Comparison of ENCODE assay signal across 8 mouse cellular contexts in the genomic region with DNA sequence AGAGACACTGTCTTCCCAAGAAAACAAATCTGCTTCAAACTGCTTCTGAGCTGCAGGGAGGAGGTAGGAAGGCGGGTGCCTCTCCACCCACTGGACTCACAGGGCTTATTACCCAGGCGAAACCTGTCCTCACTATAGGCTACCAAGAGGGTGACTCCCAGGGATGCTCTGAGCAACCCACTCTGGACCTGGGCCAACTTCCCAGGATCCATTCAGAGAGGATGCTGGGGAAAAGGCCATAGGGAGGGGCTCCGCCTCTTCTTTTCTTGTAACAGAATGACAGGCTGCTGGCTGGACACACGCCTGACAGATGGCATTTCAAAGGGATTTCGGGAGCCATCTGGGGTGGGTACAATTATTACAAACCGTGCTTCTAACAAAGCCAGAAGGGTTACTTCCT.
DNase-seq lines count a peak whose midpoint lies in the region; ATAC-seq and TF ChIP-seq lines count a peak whose summit lies in the region.

No protein-coding gene starts in this region.

- no peak overlapping the region for H3K27ac ChIP-seq in heart, embryonic 10.5 days
- no peak overlapping the region for H3K27ac ChIP-seq in heart, embryonic 11.5 days (ENCODE audit: low read depth, low read length)
- H3K27ac ChIP-seq in forebrain, embryonic 10.5 days = peak overlapping the region; percentile 70
- H3K27ac ChIP-seq in hindbrain, embryonic 15.5 days (replicated peaks) = peak overlapping the region; percentile 71
- H3K27ac ChIP-seq in stomach, embryonic 16.5 days (ENCODE audit: low read length) = no peak overlapping the region

- H3K36me3 ChIP-seq in heart, embryonic 10.5 days = 0 out of 2 replicates have a peak, but pooled peaks cover 4% of the 10 kb centered on the region
- H3K36me3 ChIP-seq in heart, embryonic 11.5 days (ENCODE audit: control insufficient read depth, insufficient read depth, low read length) = no peaks in the 10 kb centered on the region
- H3K36me3 ChIP-seq in forebrain, embryonic 10.5 days (replicated peaks) = peaks cover 7% of the 10 kb centered on the region; the same call in 1 of the 2 replicates
- no peaks in the 10 kb centered on the region for H3K36me3 ChIP-seq in hindbrain, embryonic 15.5 days
- H3K36me3 ChIP-seq in stomach, embryonic 16.5 days (ENCODE audit: control insufficient read depth, insufficient read depth, low read length) = no peaks in the 10 kb centered on the region

- no peak overlapping the region for H3K9ac ChIP-seq in heart, embryonic 11.5 days (ENCODE audit: low read depth, low read length)
- no peak overlapping the region for H3K9ac ChIP-seq in hindbrain, embryonic 15.5 days
- no peak overlapping the region for H3K9ac ChIP-seq in stomach, embryonic 16.5 days (ENCODE audit: low read length)

- no peak for TF ChIP-seq POLR2A in brain, embryonic 14.5 days (IDR thresholded peaks at IDR 0.05; ENCODE audit: borderline replicate concordance, extremely low read depth, insufficient read depth, insufficient read length, poor library complexity, severe bottlenecking)

- no peak overlapping the region for H3K4me3 ChIP-seq in heart, embryonic 10.5 days
- H3K4me3 ChIP-seq in heart, embryonic 11.5 days (ENCODE audit: low read depth, low read length) = no peak overlapping the region
- no peak overlapping the region for H3K4me3 ChIP-seq in forebrain, embryonic 10.5 days
- H3K4me3 ChIP-seq in hindbrain, embryonic 15.5 days = no peak overlapping the region
- H3K4me3 ChIP-seq in stomach, embryonic 16.5 days (replicated peaks; ENCODE audit: low read length) = no peak overlapping the region

- H3K27me3 ChIP-seq in heart, embryonic 10.5 days (ENCODE audit: insufficient read depth, poor library complexity, severe bottlenecking) = no peaks in the 10 kb centered on the region
- no peaks in the 10 kb centered on the region for H3K27me3 ChIP-seq in heart, embryonic 11.5 days (ENCODE audit: control insufficient read depth, insufficient read depth, low read length)
- H3K27me3 ChIP-seq in forebrain, embryonic 10.5 days (ENCODE audit: poor library complexity, severe bottlenecking) = no peaks in the 10 kb centered on the region
- H3K27me3 ChIP-seq in hindbrain, embryonic 15.5 days = no peaks in the 10 kb centered on the region
- H3K27me3 ChIP-seq in stomach, embryonic 16.5 days (ENCODE audit: control insufficient read depth, insufficient read depth, low read length) = no peaks in the 10 kb centered on the region

- H3K4me1 ChIP-seq in heart, embryonic 10.5 days = peaks cover 8% of the 10 kb centered on the region
- peaks cover 3% of the 10 kb centered on the region; the same call in 1 of the 2 replicates for H3K4me1 ChIP-seq in heart, embryonic 11.5 days (ENCODE audit: control insufficient read depth, insufficient read depth, low read length)
- peaks cover 65% of the 10 kb centered on the region for H3K4me1 ChIP-seq in forebrain, embryonic 10.5 days
- H3K4me1 ChIP-seq in hindbrain, embryonic 15.5 days (replicated peaks) = peaks cover 51% of the 10 kb centered on the region
- H3K4me1 ChIP-seq in stomach, embryonic 16.5 days (ENCODE audit: control insufficient read depth, insufficient read depth, low read length) = 0 out of 2 replicates have a peak, but pooled peaks cover 8% of the 10 kb centered on the region

- no peak for TF ChIP-seq CTCF in brain, embryonic 14.5 days (IDR thresholded peaks at IDR 0.05; ENCODE audit: borderline replicate concordance, extremely low read depth, insufficient read depth, insufficient read length)

- ATAC-seq in heart, embryonic 11.5 days (replicated peaks; ENCODE audit: insufficient number of reproducible peaks, low FRiP score, low TSS enrichment) = no peak
- ATAC-seq in hindbrain, embryonic 15.5 days (ENCODE audit: low FRiP score, low read depth) = peak; percentile 87
- 0 out of 2 replicates have a peak, but pooled peaks have one; percentile 37 for ATAC-seq in stomach, embryonic 16.5 days (ENCODE audit: insufficient read depth, low FRiP score)

- no peak overlapping the region for H3K4me2 ChIP-seq in heart, embryonic 11.5 days
- peak overlapping the region; percentile 27 for H3K4me2 ChIP-seq in hindbrain, embryonic 15.5 days
- no peak overlapping the region for H3K4me2 ChIP-seq in stomach, embryonic 16.5 days (ENCODE audit: low read depth, low read length)

- peak; percentile 52 for DNase-seq in heart, embryonic 10.5 days (ENCODE audit: low spot score)
- peak; percentile 98 for DNase-seq in brain, embryonic 14.5 days (ENCODE audit: low read depth)
- peak; percentile 41 for DNase-seq in forebrain, embryonic 10.5 days (ENCODE audit: extremely low spot score, low spot score)
- DNase-seq in mesoderm, embryonic 11.5 days (ENCODE audit: low read depth, low spot score) = peak; percentile 77
- no peak for DNase-seq in yolk sac, embryonic 10.5 days (ENCODE audit: low spot score)

- WGBS in heart, embryonic 10.5 days = 64% methylated on average over 6 of the region's 6 CpGs
- WGBS in heart, embryonic 11.5 days (ENCODE audit: insufficient replicate concordance) = 70% methylated on average over 6 of the region's 6 CpGs
- 33% methylated on average over 6 of the region's 6 CpGs for WGBS in forebrain, embryonic 10.5 days
- 10% methylated on average over 6 of the region's 6 CpGs for WGBS in hindbrain, embryonic 15.5 days
- WGBS in stomach, embryonic 16.5 days = 56% methylated on average over 6 of the region's 6 CpGs

- no peaks in the 10 kb centered on the region for H3K9me3 ChIP-seq in heart, embryonic 10.5 days
- no peaks in the 10 kb centered on the region for H3K9me3 ChIP-seq in heart, embryonic 11.5 days (replicated peaks; ENCODE audit: control insufficient read depth, low read length)
- no peaks in the 10 kb centered on the region for H3K9me3 ChIP-seq in forebrain, embryonic 10.5 days
- no peaks in the 10 kb centered on the region for H3K9me3 ChIP-seq in hindbrain, embryonic 15.5 days
- no peaks in the 10 kb centered on the region for H3K9me3 ChIP-seq in stomach, embryonic 16.5 days (replicated peaks; ENCODE audit: control insufficient read depth, low read length)

Comparison
In these comparisons a context has a peak if more than half of its experiments do, and no peak if none do; other contexts are left out.
1. H3K27ac ChIP-seq: peak in forebrain, embryonic 10.5 days (single experiment) and hindbrain, embryonic 15.5 days (single experiment); none in heart, embryonic 10.5 days (single experiment), heart, embryonic 11.5 days (single experiment) and stomach, embryonic 16.5 days (single experiment).